Mouse (Mus musculus): ENCODE data around the gene Cd36. TPM values are rescaled to one million over a fixed set of nuclear protein-coding genes. Genes with fewer than 3 reads are reported as not detected.

Gene Cd36
- polyA plus RNA-seq, 1 experiment from 2014 or later = 199 TPM

DNA sequence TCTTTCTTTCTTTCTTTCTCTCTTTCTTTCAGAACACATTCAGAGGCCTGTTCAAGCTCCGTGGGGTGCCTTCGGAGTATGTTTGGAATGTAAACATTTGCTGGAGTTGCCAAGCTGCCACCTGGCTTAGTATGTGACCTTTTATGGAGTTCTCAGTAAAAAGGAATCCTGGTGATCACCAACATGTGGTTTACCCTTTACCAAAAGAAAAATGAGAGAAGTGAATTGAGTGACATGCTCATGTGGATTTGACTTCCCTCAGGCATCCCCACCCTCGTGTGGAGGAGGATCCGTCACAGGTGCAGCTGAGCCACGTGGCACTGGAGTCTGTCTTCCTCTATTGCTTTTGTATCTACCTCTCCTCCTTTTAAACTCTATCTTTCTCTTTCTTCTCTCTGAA, 141.5 kb downstream of the Cd36 start:
- 34% methylated on average over 5 of the region's 5 CpGs for WGBS
- no peaks in the 10 kb centered on the region for H3K36me3 ChIP-seq (ENCODE audit: control insufficient read depth, insufficient read depth)
- H3K4me2 ChIP-seq (replicated peaks; ENCODE audit: low read depth) = no peak overlapping the region
- no peaks in the 10 kb centered on the region for H3K27me3 ChIP-seq (replicated peaks; ENCODE audit: control insufficient read depth, insufficient read depth, low read length)
- H3K9ac ChIP-seq (ENCODE audit: low read depth, low read length) = no peak overlapping the region
- no peak for TF ChIP-seq CTCF (IDR thresholded peaks at IDR 0.05; ENCODE audit: low read depth)
- H3K4me1 ChIP-seq (replicated peaks; ENCODE audit: control insufficient read depth, insufficient read depth, low read length) = no peaks in the 10 kb centered on the region
- no peaks in the 10 kb centered on the region for H3K9me3 ChIP-seq (ENCODE audit: control insufficient read depth)
- ATAC-seq = no peak
- H3K27ac ChIP-seq (ENCODE audit: low read depth, low read length) = no peak overlapping the region
- H3K4me3 ChIP-seq (ENCODE audit: low read depth, low read length) = no peak overlapping the region

GRCm38 (mm10) chr5:17746520-17746919, 142.1 kb downstream of the Cd36 start:
- no peaks in the 10 kb centered on the region for H3K27me3 ChIP-seq (replicated peaks; ENCODE audit: control insufficient read depth, insufficient read depth, low read length)
- H3K9me3 ChIP-seq (ENCODE audit: control insufficient read depth) = no peaks in the 10 kb centered on the region
- H3K4me2 ChIP-seq (replicated peaks; ENCODE audit: low read depth) = no peak overlapping the region
- H3K27ac ChIP-seq (ENCODE audit: low read depth, low read length) = no peak overlapping the region
- H3K4me3 ChIP-seq (ENCODE audit: low read depth, low read length) = no peak overlapping the region
- H3K36me3 ChIP-seq (ENCODE audit: control insufficient read depth, insufficient read depth) = no peaks in the 10 kb centered on the region
- ATAC-seq = no peak
- no peak overlapping the region for H3K9ac ChIP-seq (ENCODE audit: low read depth, low read length)
- no peaks in the 10 kb centered on the region for H3K4me1 ChIP-seq (replicated peaks; ENCODE audit: control insufficient read depth, insufficient read depth, low read length)
- no peak for TF ChIP-seq CTCF (IDR thresholded peaks at IDR 0.05; ENCODE audit: low read depth)

DNA sequence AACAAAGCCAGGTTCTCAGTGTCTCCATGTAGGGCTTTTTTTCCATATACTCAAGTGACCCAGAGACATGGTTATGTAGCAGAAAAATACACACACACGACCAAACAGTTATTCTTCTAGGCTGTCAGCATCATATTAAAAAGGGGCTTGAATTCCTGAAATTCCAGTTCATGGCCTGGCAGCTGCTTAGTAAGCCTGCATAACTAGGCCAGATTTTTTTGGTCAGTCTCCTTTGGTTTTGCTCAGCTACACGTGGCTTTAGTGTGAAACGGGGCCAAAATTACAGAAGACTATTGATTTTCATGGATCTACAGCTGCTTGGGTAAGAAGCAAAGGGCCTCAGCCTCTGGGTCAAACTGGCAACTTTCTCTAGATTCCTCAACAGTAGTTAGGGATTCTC, 148.8 kb downstream of the Cd36 start:
- no peak overlapping the region for H3K9ac ChIP-seq (ENCODE audit: low read depth, low read length)
- H3K36me3 ChIP-seq (ENCODE audit: control insufficient read depth, insufficient read depth) = no peaks in the 10 kb centered on the region
- no peaks in the 10 kb centered on the region for H3K9me3 ChIP-seq (ENCODE audit: control insufficient read depth)
- no peak overlapping the region for H3K4me2 ChIP-seq (replicated peaks; ENCODE audit: low read depth)
- ATAC-seq = no peak
- TF ChIP-seq CTCF (IDR thresholded peaks at IDR 0.05; ENCODE audit: low read depth) = no peak
- H3K4me3 ChIP-seq (ENCODE audit: low read depth, low read length) = no peak overlapping the region
- no peaks in the 10 kb centered on the region for H3K4me1 ChIP-seq (replicated peaks; ENCODE audit: control insufficient read depth, insufficient read depth, low read length)
- H3K27ac ChIP-seq (ENCODE audit: low read depth, low read length) = no peak overlapping the region
- WGBS = 46% methylated on average over 3 of the region's 3 CpGs
- no peaks in the 10 kb centered on the region for H3K27me3 ChIP-seq (replicated peaks; ENCODE audit: control insufficient read depth, insufficient read depth, low read length)

Other genes starting within 250 kb of the Cd36 start
- gene Gnat3, start 73.7 kb upstream of the Cd36 start, polyA plus RNA-seq (2015; fragmentation: Nextera tagmentation; extraction: Ambion mirVana) = not detected in 2 replicates

Measured in intestine, postnatal 0 days (tissue).